Mouse (Mus musculus): ENCODE data around the gene Atp13a4.

- TF ChIP-seq CTCF (IDR thresholded peaks at IDR 0.05), result no peak
- no peak for TF ChIP-seq EP300 (IDR thresholded peaks at IDR 0.05)
Measured at GRCm38 (mm10) chr16:29509881-29510280, 34.8 kb downstream of the Atp13a4 start.

Data from lung, postnatal 0 days (tissue).